Mouse (Mus musculus): Measurements from ENCODE around the gene Clasp1. TPM values are rescaled to one million over a fixed set of nuclear protein-coding genes. Genes with fewer than 3 reads are reported as not detected.

Clasp1 gene
- polyA plus RNA-seq, 1 experiment from 2014 or later = 22.3 TPM

DNA sequence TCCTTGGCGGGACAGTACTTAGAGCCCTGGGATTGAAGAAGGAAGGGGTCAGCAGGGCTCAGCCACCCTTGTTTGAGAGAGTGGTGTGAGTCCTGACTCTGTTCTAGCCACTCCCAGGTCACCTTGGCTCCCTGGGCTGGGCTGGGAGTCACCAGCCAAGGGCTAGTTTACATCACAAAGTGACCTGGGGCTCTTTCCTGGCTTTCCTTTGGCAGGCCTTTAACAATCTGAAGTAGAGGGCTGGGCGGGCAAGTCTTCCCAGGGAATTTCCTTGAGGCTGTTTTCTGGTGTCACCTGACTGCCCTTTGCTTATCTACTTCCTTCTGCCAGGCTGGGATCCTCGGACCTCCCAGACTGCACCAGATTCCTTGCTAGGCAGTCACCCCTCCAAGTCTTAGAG is 259.2 kb downstream of the Clasp1 start:
- no peak overlapping the region for H3K4me2 ChIP-seq
- H3K4me1 ChIP-seq = no peaks in the 10 kb centered on the region
- 23% methylated on average over 3 of the region's 3 CpGs for WGBS (ENCODE audit: insufficient replicate concordance)
- H3K9me3 ChIP-seq (replicated peaks) = no peaks in the 10 kb centered on the region
- no peak for ATAC-seq
- no peak overlapping the region for H3K4me3 ChIP-seq
- no peak overlapping the region for H3K27ac ChIP-seq
- no peaks in the 10 kb centered on the region for H3K36me3 ChIP-seq
- H3K9ac ChIP-seq = no peak overlapping the region
- no peaks in the 10 kb centered on the region for H3K27me3 ChIP-seq (replicated peaks)

DNA sequence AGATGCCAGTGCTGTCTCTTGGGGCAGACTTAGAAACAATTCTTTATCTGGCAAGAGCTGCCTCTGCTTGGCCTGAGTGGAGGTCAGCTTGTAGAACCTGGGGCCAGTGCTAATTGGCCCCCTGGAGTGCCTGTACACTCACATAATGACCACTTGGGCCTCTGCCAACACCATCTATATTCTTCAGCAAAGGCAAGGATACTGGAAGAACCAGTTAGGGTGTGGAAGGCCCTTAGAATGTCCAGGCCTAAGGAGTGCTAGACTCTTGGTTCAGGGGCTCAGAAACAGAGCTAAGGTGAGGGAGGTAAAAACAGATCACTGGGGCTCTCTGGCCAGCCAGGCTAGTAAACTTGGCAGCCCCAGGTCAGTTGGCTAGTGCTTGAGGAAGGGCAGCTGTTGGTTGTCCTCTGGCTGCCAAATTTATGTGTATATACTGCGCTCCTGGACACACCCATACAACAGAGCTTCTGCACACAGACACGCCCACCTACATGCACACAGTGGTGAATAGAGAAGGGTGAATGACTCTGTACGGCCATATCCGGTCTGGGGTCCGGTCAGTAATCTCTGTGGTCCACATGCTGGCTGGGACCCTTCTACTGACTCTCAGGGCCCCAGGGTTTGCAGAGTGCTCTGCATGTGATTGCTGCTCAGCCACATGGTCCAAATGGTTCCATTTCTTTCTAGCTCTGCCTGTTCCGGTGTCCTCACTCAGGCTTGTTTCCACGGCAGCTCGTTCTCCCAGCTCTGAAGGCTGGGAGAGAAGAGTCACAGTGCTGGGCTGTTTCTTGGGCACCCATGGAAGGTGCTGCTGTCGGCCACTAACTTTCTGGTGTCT is 261.3 kb downstream of the Clasp1 start:
- Histone ChIP-seq H3K9me3 (replicated peaks) (no peaks in the 10 kb centered on the region), H3K27me3 (replicated peaks) (no peaks in the 10 kb centered on the region), H3K4me3 (no peak overlapping the region), H3K4me2 (no peak overlapping the region), H3K9ac (no peak overlapping the region), H3K4me1 (no peaks in the 10 kb centered on the region), H3K27ac (no peak overlapping the region), H3K36me3 (no peaks in the 10 kb centered on the region)
- WGBS (ENCODE audit: insufficient replicate concordance) = 61% methylated on average over 9 of the region's 9 CpGs
- 0 out of 2 replicates have a peak, but pooled peaks have one; percentile 2 for ATAC-seq

DNA sequence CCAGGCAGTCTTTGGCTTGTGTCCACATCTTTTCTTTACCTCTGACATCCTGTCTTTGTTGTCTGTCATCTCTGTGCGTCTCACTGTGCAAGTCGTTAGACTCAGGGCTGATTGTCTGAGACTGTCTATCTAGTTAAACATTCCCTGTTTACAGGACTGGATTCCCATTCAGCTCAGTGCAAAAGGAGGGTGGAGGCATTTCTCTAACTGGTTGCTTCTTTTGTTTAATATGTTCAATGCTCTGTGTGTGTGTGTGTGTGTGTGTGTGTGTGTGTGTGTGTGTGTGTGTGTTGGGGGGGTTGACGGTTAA is 261.9 kb downstream of the Clasp1 start:
- no peaks in the 10 kb centered on the region for H3K4me1 ChIP-seq
- no peak overlapping the region for H3K4me2 ChIP-seq
- WGBS (ENCODE audit: insufficient replicate concordance) = 50% methylated on average over 3 of the region's 3 CpGs
- ATAC-seq = no peak
- no peak overlapping the region for H3K4me3 ChIP-seq
- no peak overlapping the region for H3K27ac ChIP-seq
- no peaks in the 10 kb centered on the region for H3K27me3 ChIP-seq (replicated peaks)
- no peaks in the 10 kb centered on the region for H3K9me3 ChIP-seq (replicated peaks)
- no peaks in the 10 kb centered on the region for H3K36me3 ChIP-seq
- H3K9ac ChIP-seq = no peak overlapping the region

DNA sequence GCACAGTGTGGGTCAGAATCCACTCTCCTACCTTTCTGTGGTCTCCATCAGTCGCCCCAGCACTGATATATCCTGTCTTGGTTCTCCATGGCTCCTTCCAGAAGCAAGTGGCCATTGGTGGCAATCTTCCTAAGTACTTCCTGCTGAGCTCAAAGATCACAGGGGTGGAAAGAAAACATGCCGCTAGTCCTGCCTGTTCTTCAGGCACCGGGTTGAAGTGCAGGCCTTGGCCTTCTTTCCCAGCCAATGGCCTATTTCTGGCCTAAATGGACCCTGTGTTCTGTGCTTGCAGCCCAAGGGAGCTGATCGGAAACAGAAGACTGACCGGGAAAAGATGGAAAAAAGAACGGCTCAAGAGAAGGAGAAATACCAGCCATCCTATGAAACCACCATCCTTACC is 269.9 kb downstream of the Clasp1 start:
- WGBS (ENCODE audit: insufficient replicate concordance) = 62% methylated on average over 6 of the region's 6 CpGs
- ATAC-seq = no peak
- H3K27ac ChIP-seq = no peak overlapping the region
- no peaks in the 10 kb centered on the region for H3K36me3 ChIP-seq
- H3K9me3 ChIP-seq (replicated peaks) = no peaks in the 10 kb centered on the region
- H3K4me2 ChIP-seq = no peak overlapping the region
- H3K27me3 ChIP-seq (replicated peaks) = no peaks in the 10 kb centered on the region
- H3K9ac ChIP-seq = no peak overlapping the region
- H3K4me3 ChIP-seq = no peak overlapping the region
- H3K4me1 ChIP-seq = 0 out of 2 replicates have a peak, but pooled peaks cover 10% of the 10 kb centered on the region

DNA sequence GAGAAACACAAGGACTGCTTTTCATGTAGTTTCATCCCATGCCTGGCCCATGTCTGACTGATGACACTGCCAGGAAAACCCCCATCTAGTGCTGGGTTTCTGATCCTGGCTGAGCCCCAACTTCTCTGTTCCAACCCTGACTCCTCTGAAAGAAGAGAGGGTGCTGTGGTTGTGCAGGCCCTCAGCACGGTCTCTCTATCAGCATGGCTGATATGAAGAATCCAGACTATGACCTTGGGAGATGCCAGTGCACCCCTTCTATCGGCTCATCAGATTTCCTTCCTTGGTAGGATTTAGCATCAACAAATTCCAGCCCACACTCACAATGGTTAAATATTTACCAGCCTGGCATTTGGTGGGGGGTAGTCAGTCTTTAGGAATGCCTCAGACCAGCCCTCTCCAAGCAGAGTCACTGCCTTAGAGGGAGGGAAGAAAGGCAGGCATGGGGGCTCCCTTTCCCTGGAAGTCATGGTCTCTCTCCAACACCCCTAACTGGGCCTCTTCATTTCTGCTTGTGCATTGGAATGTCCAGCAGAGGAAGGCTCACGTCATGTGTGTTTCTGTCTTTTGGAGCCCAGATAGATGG is 272.1 kb downstream of the Clasp1 start:
- Histone ChIP-seq H3K4me3 (no peak overlapping the region), H3K36me3 (no peaks in the 10 kb centered on the region), H3K27ac (no peak overlapping the region), H3K4me2 (no peak overlapping the region), H3K9me3 (replicated peaks) (no peaks in the 10 kb centered on the region), H3K4me1 (0 out of 2 replicates have a peak, but pooled peaks cover 10% of the 10 kb centered on the region), H3K27me3 (replicated peaks) (no peaks in the 10 kb centered on the region), H3K9ac (no peak overlapping the region)
- no peak for ATAC-seq
- 66% methylated on average over 3 of the region's 3 CpGs for WGBS (ENCODE audit: insufficient replicate concordance)

Other genes starting within 250 kb of the Clasp1 start
- 0.07 and 0.08 TPM in 2 replicates for gene Gm29106, start 212.5 kb upstream of the Clasp1 start, polyA plus RNA-seq (2016; fragmentation: Nextera tagmentation; extraction: Ambion mirVana)
- 212 and 226 TPM in 2 replicates for gene Tsn, start 77.3 kb upstream of the Clasp1 start, polyA plus RNA-seq (2016; fragmentation: Nextera tagmentation; extraction: Ambion mirVana)
- 81.9 and 86.3 TPM in 2 replicates for gene Nifk, start 67.2 kb upstream of the Clasp1 start, polyA plus RNA-seq (2016; fragmentation: Nextera tagmentation; extraction: Ambion mirVana)
- gene Tfcp2l1, start 238.9 kb downstream of the Clasp1 start, polyA plus RNA-seq (2016; fragmentation: Nextera tagmentation; extraction: Ambion mirVana) = 0.90 and 1.2 TPM in 2 replicates